Mouse (Mus musculus) c-Kit-positive CD71-positive TER-119-negative erythroid progenitor cells, embryonic 14.5 days (primary cell): Measurements from ENCODE around the gene Lama4.
A peak's percentile ranks its signal among the peaks of the same experiment; 100 is the strongest.

Source experiments
- DNase-seq: peaks from one replicate; pipeline ENCODE4 v3.0.0-alpha.2; 2013; ENCODE audit warnings: low read depth

Lama4 gene

DNA sequence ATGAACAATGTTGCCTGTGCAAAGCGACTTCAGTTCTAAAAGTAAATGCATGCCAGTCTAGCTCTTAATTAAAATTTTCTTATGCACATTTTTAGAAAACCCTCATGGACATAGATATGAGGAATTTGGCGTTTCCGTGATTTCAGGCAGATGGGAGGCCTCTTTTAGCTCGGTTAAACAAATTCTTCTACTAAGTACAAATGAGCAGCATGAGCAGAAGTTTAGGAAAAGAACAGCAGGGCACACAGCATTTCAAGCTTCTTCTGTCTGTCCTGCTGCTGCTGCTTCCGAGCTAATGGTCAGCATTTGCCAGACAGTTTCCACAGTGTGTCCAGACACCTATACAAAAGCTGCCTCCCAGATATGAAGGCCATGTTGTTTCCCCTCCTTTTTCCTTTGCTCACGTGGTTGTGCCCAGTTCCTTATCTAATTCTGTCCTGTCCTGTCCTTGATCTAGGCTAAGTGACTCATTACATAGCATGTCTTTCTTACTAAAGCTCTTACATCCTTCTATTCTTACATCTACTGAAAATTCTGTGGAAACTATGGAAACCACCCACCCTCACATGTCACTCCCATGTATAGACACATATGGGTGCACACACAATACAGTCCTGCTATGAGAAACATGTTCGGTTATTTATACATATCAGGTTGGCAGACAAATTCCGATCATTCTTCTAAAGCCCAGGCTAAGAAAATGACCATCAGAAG is 84.4 kb downstream of the Lama4 start:
- no peak for DNase-seq

DNA sequence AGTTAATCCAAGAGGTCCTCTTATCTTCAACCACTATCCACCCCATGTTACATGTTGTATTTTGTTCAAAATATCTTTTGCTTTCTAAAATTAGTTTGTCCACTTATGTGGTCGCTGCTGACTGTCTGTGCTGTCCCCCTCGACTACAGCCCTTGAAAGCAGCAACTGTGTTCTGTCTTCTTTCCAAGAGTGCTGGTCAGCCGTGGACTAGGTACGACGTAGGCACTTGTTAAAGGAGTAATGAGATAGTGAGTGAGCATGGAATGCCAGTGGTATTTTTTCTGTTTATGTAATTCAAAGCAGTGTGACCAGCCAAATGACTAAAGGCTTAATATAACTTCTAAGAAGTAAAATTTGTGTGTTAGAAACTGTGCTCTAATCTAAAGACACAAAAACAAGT is 90.7 kb downstream of the Lama4 start:
- DNase-seq = no peak

DNA sequence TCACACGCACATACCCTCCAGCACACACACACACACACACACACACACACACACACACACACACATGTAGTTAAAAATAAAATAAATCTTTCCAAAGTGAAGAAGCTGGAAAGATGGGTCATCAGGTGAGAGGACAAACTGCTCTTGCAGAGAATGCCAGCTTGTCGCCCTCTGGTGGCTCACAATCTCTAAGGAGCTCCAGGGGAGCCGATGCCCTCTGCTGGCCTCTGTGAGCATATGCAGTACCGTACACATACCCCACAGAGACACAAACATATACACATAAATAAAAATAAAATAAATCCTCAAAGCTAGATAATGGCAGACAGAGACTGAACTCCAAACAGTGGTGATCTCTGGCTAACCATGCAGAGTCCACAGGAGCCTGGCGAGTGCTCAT is 99.4 kb downstream of the Lama4 start:
- DNase-seq = peak; percentile 28

GRCm38 (mm10) chr10:39065449-39065848 is 100.1 kb downstream of the Lama4 start:
- no peak for DNase-seq

DNA sequence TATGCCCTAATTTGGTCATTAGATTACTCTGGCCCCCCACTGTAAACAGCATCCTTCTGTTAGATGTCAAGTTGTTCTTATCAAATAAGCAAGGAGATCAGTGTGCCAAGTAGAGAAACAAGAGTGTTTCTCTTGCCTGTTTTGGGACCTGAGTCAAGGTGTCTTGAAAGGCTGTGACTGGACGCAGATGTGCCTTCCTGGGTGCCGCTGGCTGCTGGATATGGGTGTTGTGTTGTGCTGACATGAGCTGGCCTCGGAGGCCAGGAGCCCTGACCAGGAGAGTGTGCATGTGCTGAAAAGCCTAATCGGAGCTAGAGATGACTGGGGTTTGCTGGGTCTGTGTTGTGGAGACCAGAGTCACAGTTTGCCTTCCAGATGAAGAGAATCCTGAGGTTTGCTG is 100.7 kb downstream of the Lama4 start:
- DNase-seq = no peak

DNA sequence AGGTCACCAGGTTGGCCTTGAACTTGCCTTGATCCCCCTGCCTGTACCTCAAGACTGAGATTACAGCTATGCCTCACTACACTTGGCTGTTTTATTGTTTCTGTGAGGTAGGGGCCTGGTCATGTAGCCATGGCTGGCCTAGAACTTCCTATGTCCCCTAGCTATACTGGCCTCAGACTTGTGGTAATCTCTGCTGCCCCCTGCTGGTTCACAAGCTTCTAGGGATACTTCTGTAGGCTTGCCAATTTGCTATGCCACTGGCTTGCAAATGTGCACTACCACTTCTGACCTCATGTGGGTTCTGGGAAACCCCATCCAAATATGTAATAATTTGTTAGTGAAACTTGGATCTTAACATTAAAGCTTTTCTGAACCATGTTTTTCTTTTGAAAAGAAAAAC is 101.6 kb downstream of the Lama4 start:
- peak; percentile 34 for DNase-seq

DNA sequence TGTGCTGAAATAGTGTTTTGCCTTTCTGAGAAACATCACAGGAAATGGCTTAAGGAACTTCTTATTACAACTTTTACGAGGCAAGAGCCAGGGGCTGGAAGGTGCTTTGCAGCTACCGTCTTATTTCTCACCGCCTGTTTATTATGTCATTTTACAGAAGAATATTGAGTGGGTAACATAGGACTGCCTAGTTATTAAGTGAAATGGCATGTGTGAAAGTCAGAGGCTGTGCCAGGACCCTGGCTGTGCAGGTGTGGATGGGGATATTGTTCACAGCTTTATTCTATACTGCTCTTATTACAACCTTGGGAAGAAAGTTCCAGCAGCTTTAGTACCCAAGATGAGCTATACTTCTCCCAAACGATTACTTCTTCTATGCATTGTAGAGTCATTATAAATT is 106.7 kb downstream of the Lama4 start:
- DNase-seq = no peak

DNA sequence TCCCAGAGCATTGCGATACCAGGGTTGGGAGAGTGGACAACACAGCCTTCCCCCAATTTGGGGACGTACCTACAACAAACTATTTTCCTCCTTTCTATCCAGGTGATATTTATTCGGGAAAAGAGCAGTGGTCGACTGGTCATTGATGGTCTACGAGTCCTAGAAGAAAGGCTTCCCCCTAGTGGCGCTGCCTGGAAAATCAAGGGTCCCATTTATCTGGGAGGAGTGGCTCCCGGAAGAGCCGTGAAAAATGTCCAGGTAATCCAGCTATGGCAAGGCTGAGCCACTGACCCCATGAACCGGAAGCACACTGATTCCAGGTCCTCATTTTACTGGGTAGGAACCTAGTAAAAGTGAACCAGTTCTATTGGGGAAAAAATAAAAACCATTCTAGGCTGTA is 131.7 kb downstream of the Lama4 start:
- DNase-seq = peak; percentile 8

DNA sequence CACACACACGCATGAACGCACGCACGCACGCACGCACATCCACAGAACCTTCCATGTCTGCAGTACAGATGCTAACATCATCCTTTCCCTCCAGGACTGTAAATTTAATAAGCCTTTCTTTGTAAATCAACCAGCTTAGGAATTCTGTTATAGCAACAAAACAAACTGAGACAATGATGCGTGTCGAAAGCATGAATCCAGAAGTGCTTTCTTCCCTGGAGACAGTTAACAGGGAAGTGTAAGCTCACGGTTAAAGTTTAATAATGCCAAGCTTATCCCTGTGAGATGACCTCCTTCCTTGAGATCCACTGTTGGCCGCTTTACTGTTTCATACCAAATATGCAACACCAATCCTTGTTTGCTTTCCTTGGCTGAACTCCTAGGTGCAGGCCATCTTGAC is 133.4 kb downstream of the Lama4 start:
- no peak for DNase-seq

GRCm38 (mm10) chr10:39104803-39105449 is 139.6 kb downstream of the Lama4 start:
- DNase-seq = no peak

DNA sequence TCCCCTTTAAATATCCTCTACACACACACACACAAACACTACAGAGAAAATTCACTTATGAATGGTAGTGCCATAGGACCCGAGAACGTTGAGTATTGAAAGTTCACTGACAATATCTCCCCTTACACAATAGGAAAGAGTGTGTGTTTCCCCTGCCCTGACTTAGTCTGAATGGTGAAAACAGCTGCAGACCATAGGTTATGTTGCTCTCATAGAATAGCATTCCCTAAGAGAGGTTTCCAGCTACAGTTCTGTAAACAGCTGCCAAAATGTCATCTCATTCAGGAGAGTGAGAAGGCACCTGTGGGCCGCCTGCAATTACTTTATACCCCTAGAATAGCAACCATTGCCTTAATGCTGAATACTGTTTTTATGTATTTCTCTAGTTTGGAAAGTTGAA is 141.1 kb downstream of the Lama4 start:
- DNase-seq = no peak

DNA sequence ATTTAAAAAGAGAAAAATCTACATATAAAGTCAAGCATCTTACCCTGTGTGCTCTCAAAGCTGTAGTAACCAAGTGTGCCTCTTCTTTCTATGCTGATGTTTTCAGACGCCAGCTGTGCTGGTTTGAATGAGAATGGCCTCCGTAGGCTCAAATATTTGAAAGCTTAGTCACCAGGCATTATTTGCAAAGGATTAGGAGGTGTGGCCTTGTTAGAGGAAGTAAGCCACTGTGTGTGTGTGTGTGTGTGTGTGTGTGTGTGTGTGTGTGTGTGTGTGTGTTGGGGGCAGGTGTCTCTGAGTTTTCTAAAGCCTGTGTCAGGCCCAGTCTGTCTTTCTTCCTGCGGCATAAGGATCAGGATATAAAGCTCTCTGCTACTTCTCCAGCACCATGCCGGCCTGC is 141.6 kb downstream of the Lama4 start:
- no peak for DNase-seq

DNA sequence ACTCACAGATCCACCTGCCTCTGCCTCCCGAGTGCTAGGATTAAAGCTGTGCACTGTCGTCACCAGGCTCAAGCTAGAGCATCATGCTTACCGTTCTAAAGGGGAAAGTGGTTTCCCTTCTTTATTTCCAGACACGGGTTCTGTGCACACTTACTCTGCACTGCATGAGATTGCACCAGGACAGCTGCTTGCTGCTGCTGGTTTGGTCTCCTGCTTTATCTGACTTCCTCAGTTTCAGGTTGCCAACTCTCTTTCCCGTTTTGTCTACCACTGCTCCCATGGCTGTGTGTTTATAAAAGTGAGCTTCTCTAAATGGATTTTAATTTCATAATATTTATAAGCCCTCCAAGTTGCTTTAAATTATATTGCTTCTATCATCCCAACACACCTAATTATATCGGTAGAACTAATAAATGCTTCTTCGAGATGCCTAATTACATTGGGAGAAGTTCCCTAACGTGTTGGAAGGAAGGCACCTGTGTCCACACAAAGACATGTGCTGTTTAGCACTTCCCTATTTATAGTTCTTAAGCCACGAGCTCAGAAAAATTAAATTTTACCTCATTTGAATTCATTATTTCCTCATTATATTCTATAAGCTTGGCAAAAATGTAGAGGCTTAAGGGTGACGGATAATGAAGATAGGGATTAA is 143.6 kb downstream of the Lama4 start:
- no peak for DNase-seq

GRCm38 (mm10) chr10:39109489-39109874 is 144.2 kb downstream of the Lama4 start:
- no peak for DNase-seq

GRCm38 (mm10) chr10:39121412-39121811 is 156.1 kb downstream of the Lama4 start:
- no peak for DNase-seq

- DNase-seq = peak; percentile 90
Measured at GRCm38 (mm10) chr10:39133462-39134310, 168.4 kb downstream of the Lama4 start, which contains the start of the genes Fam229b and Tube1. Gene Fam229b, minus strand, starts transcription at chr10:39133914. Gene Tube1, plus strand, starts transcription at chr10:39133976.

GRCm38 (mm10) chr10:39137766-39138165 is 172.5 kb downstream of the Lama4 start:
- DNase-seq = no peak

- DNase-seq = no peak
Measured at GRCm38 (mm10) chr10:39138761-39139160, 173.4 kb downstream of the Lama4 start.

GRCm38 (mm10) chr10:39140843-39141242 is 175.5 kb downstream of the Lama4 start:
- no peak for DNase-seq

DNA sequence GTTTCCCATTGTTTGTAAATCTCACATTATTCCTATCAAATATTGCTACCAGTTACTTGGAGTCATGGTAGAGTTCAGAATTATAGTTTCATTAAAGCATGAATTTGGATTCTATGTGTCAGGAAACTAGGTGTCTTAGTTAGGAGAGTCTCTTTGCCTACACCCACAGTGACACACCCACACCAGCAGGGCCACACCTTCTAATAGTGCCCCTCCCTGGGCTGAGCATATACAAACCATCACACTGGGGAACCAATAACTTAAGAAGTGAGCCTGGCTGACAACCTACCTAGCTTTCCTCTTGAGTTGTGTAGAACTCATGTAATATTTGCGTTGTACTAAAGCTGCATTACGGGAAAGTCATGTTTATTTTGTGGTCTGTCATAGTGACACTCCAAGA is 176.1 kb downstream of the Lama4 start:
- peak; percentile 8 for DNase-seq

GRCm38 (mm10) chr10:39142216-39142615 is 176.9 kb downstream of the Lama4 start:
- DNase-seq = no peak

DNA sequence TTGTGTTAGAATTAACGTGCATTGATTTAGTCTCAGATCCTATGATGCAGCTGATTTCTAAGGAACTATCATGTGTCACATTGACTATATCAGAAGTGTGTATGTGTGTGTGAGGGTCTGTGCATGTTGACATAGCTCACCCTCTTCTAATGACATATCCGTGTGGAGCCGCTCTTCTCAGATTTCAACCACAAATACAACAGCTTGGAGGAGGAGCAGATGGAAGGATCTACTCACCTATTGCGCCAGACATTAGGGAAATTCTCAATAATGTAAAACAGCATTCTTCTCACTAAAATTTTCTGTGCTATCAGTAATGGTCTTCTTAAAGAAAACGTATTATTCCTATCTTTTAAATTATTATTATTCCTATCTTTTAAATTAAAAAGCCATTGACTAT is 191.4 kb downstream of the Lama4 start:
- no peak for DNase-seq
